Mouse (Mus musculus): Measurements from ENCODE around the gene Ybx1. TPM values are rescaled to one million over a fixed set of nuclear protein-coding genes. Genes with fewer than 3 reads are reported as not detected.
"Not testable (repeated sequence)": the region's sequence is repeated elsewhere in the genome, so short reads cannot be mapped to it uniquely, and the experiment has no call there.

The Ybx1 gene
- polyA plus RNA-seq, 1 experiment from 2014 or later: 680 TPM

DNA sequence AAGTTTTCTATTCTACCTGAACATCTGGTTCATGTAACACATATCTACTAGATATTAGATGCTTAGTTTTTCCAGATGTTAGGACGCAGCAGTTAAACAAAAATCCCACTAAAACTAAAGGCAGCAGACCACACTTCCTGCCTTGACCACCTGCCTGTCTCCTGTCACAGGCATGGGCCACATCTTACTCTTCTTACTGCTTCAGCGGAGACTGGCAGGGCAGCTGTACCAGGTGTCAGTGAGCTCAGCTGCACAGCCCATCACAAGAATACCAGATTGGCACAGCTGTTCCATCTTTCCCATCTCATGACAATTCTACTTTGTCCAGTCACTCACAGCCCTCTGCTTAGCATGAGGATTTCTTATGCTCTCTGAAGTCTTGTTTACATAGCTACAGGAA is 3.0 kb upstream of the Ybx1 start:
- peaks cover 10% of the 10 kb centered on the region for H3K4me1 ChIP-seq
- 46% methylated on average over 2 of the region's 2 CpGs for WGBS
- H3K27ac ChIP-seq: no peak overlapping the region
- H3K27me3 ChIP-seq: no peaks in the 10 kb centered on the region
- 0 out of 2 replicates have a peak, but pooled peaks cover 5% of the 10 kb centered on the region for H3K36me3 ChIP-seq
- ATAC-seq (replicated peaks; ENCODE audit: low FRiP score): no peak
- H3K9ac ChIP-seq: no peak overlapping the region
- H3K4me2 ChIP-seq: no peak overlapping the region
- H3K9me3 ChIP-seq (replicated peaks): no peaks in the 10 kb centered on the region
- no peak overlapping the region for H3K4me3 ChIP-seq (replicated peaks)

GRCm38 (mm10) chr4:119295134-119295453 is 690 bp upstream of the Ybx1 start:
- peak overlapping the region; percentile 72 for H3K4me2 ChIP-seq
- peak overlapping the region; percentile 86 for H3K9ac ChIP-seq
- peaks cover 28% of the 10 kb centered on the region for H3K4me1 ChIP-seq
- no peak for ATAC-seq (replicated peaks; ENCODE audit: low FRiP score)
- peaks cover 13% of the 10 kb centered on the region; the same call in 1 of the 2 replicates for H3K36me3 ChIP-seq
- peak overlapping the region; percentile 58 for H3K4me3 ChIP-seq (replicated peaks)
- H3K27ac ChIP-seq: peak overlapping the region; percentile 96
- 5% methylated on average over 6 of the region's 6 CpGs for WGBS
- H3K9me3 ChIP-seq (replicated peaks): no peaks in the 10 kb centered on the region
- no peaks in the 10 kb centered on the region for H3K27me3 ChIP-seq

DNA sequence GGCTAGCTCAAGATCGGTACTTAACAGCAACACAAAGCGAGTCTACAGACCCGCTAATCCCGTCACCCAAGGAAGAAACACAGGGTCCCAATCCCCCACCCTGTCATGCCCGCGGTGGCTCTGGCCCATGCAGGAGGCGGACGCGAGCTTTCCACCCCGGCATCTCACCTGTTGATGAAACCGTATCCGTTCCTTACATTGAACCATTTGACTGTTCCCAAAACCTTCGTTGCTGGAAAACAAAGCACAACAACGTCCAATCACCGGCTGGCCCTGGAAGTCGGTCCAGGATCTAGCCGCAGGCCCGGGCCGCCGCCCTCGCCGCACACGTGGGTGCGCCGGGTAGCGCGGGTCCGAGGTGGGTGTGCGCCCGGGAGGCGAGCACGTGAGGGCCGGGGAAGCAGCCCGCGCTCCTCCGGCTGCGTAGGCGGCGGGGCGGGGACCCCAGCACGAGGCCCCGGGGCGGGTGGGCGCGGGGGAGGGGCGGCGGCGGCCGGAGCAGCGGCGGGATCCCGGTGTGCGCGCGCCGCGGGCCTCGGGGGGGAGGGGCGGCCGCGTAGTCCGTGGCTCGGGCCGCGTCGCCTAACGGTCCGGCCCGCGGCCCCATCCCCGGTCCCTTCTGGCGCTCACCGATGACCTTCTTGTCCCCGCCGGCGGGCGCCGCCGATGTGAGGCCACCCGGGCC is 688 bp downstream of the Ybx1 start:
- peak overlapping the region; percentile 84 for H3K9ac ChIP-seq
- H3K4me3 ChIP-seq (replicated peaks): peak overlapping the region; percentile 58
- ATAC-seq (replicated peaks; ENCODE audit: low FRiP score): peak; percentile 37
- H3K4me1 ChIP-seq: peaks cover 31% of the 10 kb centered on the region
- under 1% methylated on average over 57 of the region's 80 CpGs for WGBS
- peak overlapping the region; percentile 96 for H3K27ac ChIP-seq
- H3K27me3 ChIP-seq: no peaks in the 10 kb centered on the region
- H3K9me3 ChIP-seq (replicated peaks): no peaks in the 10 kb centered on the region
- H3K4me2 ChIP-seq: peak overlapping the region; percentile 72
- H3K36me3 ChIP-seq: peaks cover 22% of the 10 kb centered on the region; the same call in 1 of the 2 replicates

DNA sequence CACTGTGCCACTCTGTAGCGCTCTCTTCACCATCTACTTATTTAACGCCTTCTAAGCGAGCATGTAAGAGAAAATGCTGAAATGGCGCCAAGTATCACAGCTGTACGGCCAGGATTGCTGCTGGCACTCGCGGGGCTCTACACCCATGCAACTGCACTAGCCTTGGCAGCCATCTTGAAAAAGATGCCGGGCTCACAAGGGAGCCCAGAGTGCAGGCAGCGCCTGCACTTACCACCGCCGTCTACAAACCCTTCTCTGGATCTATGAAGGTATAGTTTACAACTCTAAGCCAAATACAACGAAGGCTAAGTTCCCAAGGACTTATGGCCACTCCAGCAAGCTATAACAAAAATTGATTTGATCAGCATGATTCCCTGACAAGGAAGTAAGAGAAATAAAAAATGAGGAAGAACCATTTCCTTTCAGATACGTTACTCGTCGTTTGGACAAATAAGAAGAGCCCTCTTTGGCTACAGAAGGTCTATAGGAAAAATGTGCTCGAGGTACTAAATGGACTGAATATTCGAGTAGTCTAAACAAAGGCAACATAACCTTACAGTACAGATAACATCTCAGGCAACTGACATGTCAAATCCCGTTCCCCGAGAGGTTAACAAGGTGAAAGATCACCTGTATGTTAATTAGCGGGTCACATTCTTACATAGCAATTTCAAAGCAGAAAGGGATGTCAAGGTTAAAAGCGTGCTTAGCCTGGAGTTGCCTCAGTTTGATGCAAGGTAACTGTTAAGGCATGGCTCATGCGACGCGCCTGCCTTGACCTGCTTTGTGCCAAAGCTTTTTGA is 1.4 kb downstream of the Ybx1 start:
- WGBS: 1% methylated on average over 24 of the region's 24 CpGs
- Histone ChIP-seq H3K4me1 (peaks cover 36% of the 10 kb centered on the region), H3K27me3 (no peaks in the 10 kb centered on the region), H3K4me3 (replicated peaks) (peak overlapping the region; percentile 58), H3K27ac (peak overlapping the region; percentile 96), H3K9me3 (replicated peaks) (no peaks in the 10 kb centered on the region), H3K36me3 (peaks cover 27% of the 10 kb centered on the region), H3K4me2 (peak overlapping the region; percentile 72), H3K9ac (peak overlapping the region; percentile 84)
- no peak for ATAC-seq (replicated peaks; ENCODE audit: low FRiP score)

GRCm38 (mm10) chr4:119291921-119292320 is 2.5 kb downstream of the Ybx1 start:
- 70% methylated on average over 1 of the region's 1 CpGs for WGBS
- H3K9ac ChIP-seq: peak overlapping the region; percentile 84; the same call in 1 of the 2 replicates

GRCm38 (mm10) chr4:119285336-119285735 is 9.1 kb downstream of the Ybx1 start:
- no peak overlapping the region for H3K4me2 ChIP-seq
- H3K36me3 ChIP-seq: peaks cover 86% of the 10 kb centered on the region
- no peaks in the 10 kb centered on the region for H3K27me3 ChIP-seq
- WGBS: 44% methylated on average over 2 of the region's 2 CpGs
- no peak for ATAC-seq (replicated peaks; ENCODE audit: low FRiP score)
- no peak overlapping the region for H3K4me3 ChIP-seq (replicated peaks)
- no peak overlapping the region for H3K9ac ChIP-seq
- H3K4me1 ChIP-seq: peaks cover 31% of the 10 kb centered on the region
- no peaks in the 10 kb centered on the region for H3K9me3 ChIP-seq (replicated peaks)
- H3K27ac ChIP-seq: peak overlapping the region; percentile 4; the same call in 1 of the 2 replicates

More at GRCm38 (mm10) chr4:119291921-119292320, 2.5 kb downstream of the Ybx1 start:
- Histone ChIP-seq H3K4me2 (peak overlapping the region; percentile 72), H3K4me3 (replicated peaks) (peak overlapping the region; percentile 58), H3K27me3 (no peaks in the 10 kb centered on the region), H3K36me3 (peaks cover 34% of the 10 kb centered on the region), H3K9me3 (replicated peaks) (no peaks in the 10 kb centered on the region), H3K27ac (no peak overlapping the region), H3K4me1 (peaks cover 42% of the 10 kb centered on the region)
- ATAC-seq (replicated peaks; ENCODE audit: low FRiP score): no peak

DNA sequence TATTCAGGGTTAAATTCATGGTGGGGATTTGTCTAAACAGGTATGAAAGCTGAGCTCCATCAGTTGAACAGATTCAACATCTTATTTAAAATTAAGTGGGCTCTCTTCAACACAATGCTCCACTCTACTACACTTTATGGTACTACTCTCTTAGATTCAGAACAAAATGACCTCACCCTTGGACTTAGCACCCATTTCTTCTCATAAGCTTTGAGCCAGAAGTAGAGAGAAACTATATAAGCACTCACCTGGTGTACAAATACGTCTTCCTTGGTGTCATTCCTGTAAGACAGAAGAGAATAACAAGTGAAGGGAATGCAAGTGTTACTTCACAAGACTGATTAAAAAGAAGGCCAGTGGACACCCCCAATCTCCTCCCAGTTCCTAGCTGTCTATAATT is 9.5 kb downstream of the Ybx1 start:
- H3K9ac ChIP-seq: no peak overlapping the region
- 78% methylated on average over 1 of the region's 1 CpGs for WGBS
- H3K36me3 ChIP-seq: peaks cover 86% of the 10 kb centered on the region
- H3K4me2 ChIP-seq: no peak overlapping the region
- 0 out of 2 replicates have a peak overlapping the region, but pooled peaks have one; percentile 2 for H3K27ac ChIP-seq
- no peaks in the 10 kb centered on the region for H3K27me3 ChIP-seq
- ATAC-seq (replicated peaks; ENCODE audit: low FRiP score): no peak
- no peak overlapping the region for H3K4me3 ChIP-seq (replicated peaks)
- peaks cover 30% of the 10 kb centered on the region for H3K4me1 ChIP-seq
- no peaks in the 10 kb centered on the region for H3K9me3 ChIP-seq (replicated peaks)

DNA sequence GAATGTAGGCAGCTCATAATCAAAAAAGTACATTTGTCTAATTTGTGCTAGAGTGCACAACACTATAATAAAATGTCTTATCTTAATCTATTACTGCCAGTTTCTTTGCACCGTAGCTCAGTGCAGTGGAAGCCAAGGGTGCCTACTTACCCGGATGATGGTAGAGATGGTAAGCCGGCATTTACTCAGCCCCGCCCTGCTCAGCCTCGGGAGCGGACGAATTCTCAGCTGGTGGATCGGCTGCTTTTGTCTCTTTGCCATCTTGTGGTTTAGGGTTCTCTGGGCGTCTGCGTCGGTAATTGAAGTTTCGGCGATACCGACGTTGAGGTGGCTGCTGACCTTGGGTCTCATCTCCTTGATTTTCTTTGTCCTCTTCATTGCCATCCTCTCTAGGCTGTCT is 15.6 kb downstream of the Ybx1 start:
- H3K4me2 ChIP-seq; H3K27ac ChIP-seq; H3K4me1 ChIP-seq; H3K27me3 ChIP-seq; H3K9me3 ChIP-seq (replicated peaks); ATAC-seq (replicated peaks; ENCODE audit: low FRiP score); H3K4me3 ChIP-seq (replicated peaks); H3K9ac ChIP-seq: not testable (repeated sequence)
- peaks cover 94% of the 10 kb centered on the region for H3K36me3 ChIP-seq
- WGBS: 92% methylated on average over 15 of the region's 15 CpGs

DNA sequence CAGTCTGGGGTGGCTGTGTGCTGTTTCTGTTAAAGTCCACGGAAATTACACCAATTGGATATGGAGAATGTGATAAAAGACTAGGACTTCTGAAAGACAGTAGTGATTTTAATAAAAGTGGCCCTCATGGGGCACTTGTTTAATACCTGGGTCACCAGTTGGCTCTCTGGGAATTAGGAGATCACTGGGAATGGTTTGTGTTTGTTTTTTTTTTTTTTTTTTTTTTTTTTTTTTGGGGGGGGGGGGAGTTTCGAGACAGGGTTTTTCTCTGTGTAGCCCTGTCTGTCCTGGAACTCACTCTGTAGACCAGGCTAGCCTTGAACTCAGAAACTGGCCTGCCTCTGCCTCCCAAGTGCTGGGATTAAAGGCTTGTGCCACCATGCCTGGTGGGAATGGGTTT is 18.7 kb downstream of the Ybx1 start:
- no peak overlapping the region for H3K4me2 ChIP-seq
- ATAC-seq (replicated peaks; ENCODE audit: low FRiP score): no peak
- H3K36me3 ChIP-seq: peaks cover 94% of the 10 kb centered on the region
- WGBS: 83% methylated on average over 2 of the region's 2 CpGs
- H3K27me3 ChIP-seq: no peaks in the 10 kb centered on the region
- H3K9me3 ChIP-seq (replicated peaks): no peaks in the 10 kb centered on the region
- no peaks in the 10 kb centered on the region for H3K4me1 ChIP-seq
- 0 out of 2 replicates have a peak overlapping the region, but pooled peaks have one; percentile 59 for H3K27ac ChIP-seq
- no peak overlapping the region for H3K9ac ChIP-seq
- H3K4me3 ChIP-seq (replicated peaks): no peak overlapping the region

DNA sequence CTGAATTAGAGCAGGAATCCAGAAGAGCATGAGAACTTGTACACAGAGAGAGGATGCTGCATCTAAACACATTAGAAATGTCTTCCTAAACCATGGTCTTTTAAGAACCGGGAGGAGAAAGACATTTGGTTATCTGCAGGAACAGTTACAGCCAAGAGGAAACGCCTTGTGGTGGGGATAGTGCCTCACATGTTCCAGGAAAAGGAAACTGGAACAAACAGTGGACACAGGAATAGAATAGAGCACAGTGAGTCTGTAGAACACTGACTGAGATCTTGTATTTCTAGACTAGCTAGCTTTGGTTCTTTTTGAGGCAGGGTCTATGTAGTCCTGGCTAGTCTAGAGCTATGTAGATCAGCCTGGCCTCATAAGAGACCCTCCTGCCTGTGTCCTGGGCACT is 19.2 kb downstream of the Ybx1 start:
- WGBS: 81% methylated on average over 2 of the region's 2 CpGs
- H3K9me3 ChIP-seq (replicated peaks): no peaks in the 10 kb centered on the region
- no peak overlapping the region for H3K4me3 ChIP-seq (replicated peaks)
- H3K36me3 ChIP-seq: peaks cover 95% of the 10 kb centered on the region
- H3K9ac ChIP-seq: no peak overlapping the region
- no peaks in the 10 kb centered on the region for H3K27me3 ChIP-seq
- no peak overlapping the region for H3K4me2 ChIP-seq
- H3K4me1 ChIP-seq: no peaks in the 10 kb centered on the region
- H3K27ac ChIP-seq: peak overlapping the region; percentile 59; the same call in 1 of the 2 replicates
- ATAC-seq (replicated peaks; ENCODE audit: low FRiP score): no peak

DNA sequence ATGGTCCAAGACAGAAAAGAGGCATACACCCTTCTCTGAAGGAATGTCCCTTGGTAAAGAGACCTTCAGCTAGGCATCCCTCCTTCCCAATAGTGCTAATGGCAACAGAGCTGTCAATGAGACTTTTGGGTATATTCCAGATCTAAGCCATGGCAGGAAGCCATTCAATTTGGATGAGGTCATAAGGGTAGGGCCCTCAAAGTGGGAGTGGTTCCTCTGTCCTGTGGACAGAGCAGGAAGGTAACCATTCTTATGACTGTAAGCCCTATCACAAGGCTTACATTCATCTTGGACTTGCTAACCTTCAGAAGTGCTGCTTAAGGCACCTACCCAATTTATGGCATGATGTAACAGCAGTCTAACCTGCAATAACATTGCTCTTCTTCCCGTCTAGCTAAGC is 19.8 kb downstream of the Ybx1 start:
- ATAC-seq (replicated peaks; ENCODE audit: low FRiP score): no peak
- Histone ChIP-seq H3K4me2 (no peak overlapping the region), H3K4me3 (replicated peaks) (no peak overlapping the region), H3K27me3 (no peaks in the 10 kb centered on the region), H3K27ac (peak overlapping the region; percentile 5; the same call in 1 of the 2 replicates), H3K4me1 (no peaks in the 10 kb centered on the region), H3K9me3 (replicated peaks) (no peaks in the 10 kb centered on the region), H3K36me3 (peaks cover 95% of the 10 kb centered on the region), H3K9ac (no peak overlapping the region)
- 79% methylated on average over 1 of the region's 1 CpGs for WGBS

GRCm38 (mm10) chr4:119266606-119267005 is 27.8 kb downstream of the Ybx1 start:
- Histone ChIP-seq H3K4me2 (no peak overlapping the region), H3K9me3 (replicated peaks) (no peaks in the 10 kb centered on the region), H3K4me1 (peaks cover 3% of the 10 kb centered on the region; the same call in 1 of the 2 replicates), H3K27ac (0 out of 2 replicates have a peak overlapping the region, but pooled peaks have one; percentile 32), H3K36me3 (peaks cover 24% of the 10 kb centered on the region), H3K4me3 (replicated peaks) (no peak overlapping the region), H3K27me3 (no peaks in the 10 kb centered on the region), H3K9ac (no peak overlapping the region)
- no peak for ATAC-seq (replicated peaks; ENCODE audit: low FRiP score)
- 69% methylated on average over 13 of the region's 13 CpGs for WGBS

Measured in kidney, embryonic 15.5 days (tissue).